Mouse (Mus musculus) hindbrain, embryonic 11.5 days (tissue): ENCODE measurements around the gene Scfd1. TPM values are rescaled to one million over a fixed set of nuclear protein-coding genes. Genes with fewer than 3 reads are reported as not detected.

Experiments used
- ATAC-seq: fragments of 200-750 bp; cut with Nextera tagmentation; 2 replicates; pipeline ENCODE4 v1.8.0; 2017; ENCODE audit warnings: mild to moderate bottlenecking, moderate TSS enrichment, moderate library complexity; ENCODE audit not compliant: low FRiP score
- DNase-seq: peaks from one replicate; pipeline ENCODE4 v3.0.0-alpha.2; 2015; ENCODE audit warnings: low spot score
- H3K27ac ChIP-seq: fragments of 300-500 bp; sonication (generic); 2 replicates; pipeline ENCODE4 v1.5.1; 2014; ENCODE audit warnings: mild to moderate bottlenecking, low read depth, low read length
- H3K27me3 ChIP-seq: fragments of 300-500 bp; sonication (generic); 2 replicates; pipeline ENCODE4 v1.6.1; 2014; ENCODE audit warnings: mild to moderate bottlenecking, low read length, moderate library complexity, mixed read lengths; ENCODE audit not compliant: control insufficient read depth, insufficient read depth
- H3K36me3 ChIP-seq: fragments of 300-500 bp; sonication (generic); 2 replicates; pipeline ENCODE4 v1.6.1; 2014; ENCODE audit warnings: mild to moderate bottlenecking, low read length, moderate library complexity, mixed read lengths; ENCODE audit not compliant: control insufficient read depth, insufficient read depth
- H3K4me1 ChIP-seq: fragments of 300-500 bp; sonication (generic); replicated peaks from 2 replicates; pipeline ENCODE4 v1.6.1; 2014; ENCODE audit warnings: low read length, mixed read lengths; ENCODE audit not compliant: control insufficient read depth, insufficient read depth
- H3K4me2 ChIP-seq: fragments of 300-500 bp; sonication (generic); replicated peaks from 2 replicates; pipeline ENCODE4 v1.6.1; 2014; ENCODE audit warnings: mild to moderate bottlenecking, low read depth, low read length
- H3K4me3 ChIP-seq: fragments of 300-500 bp; sonication (generic); 2 replicates; pipeline ENCODE4 v1.5.1; 2014; ENCODE audit warnings: low read depth, low read length
- H3K9ac ChIP-seq: fragments of 300-500 bp; sonication (generic); 2 replicates; pipeline ENCODE4 v1.6.1; 2014; ENCODE audit warnings: low read depth, low read length
- H3K9me3 ChIP-seq: fragments of 300-500 bp; sonication (generic); 2 replicates; pipeline ENCODE4 v1.6.1; 2016; ENCODE audit warnings: low read length; ENCODE audit not compliant: control insufficient read depth
- WGBS: fragments of 180-500 bp; shearing (Covaris S2); extraction: QIAGEN DNeasy Blood & Tissue Kit; methylation state at CpG from one replicate; pipeline ENCODE4 v1.1.7; 2014; 5-methylcytosine and 5-hydroxymethylcytosine counted together
- polyA plus RNA-seq: library from polyadenylated mRNA; unstranded; fragments of >200 nt; fragmentation: Nextera tagmentation; extraction: Ambion mirVana; gene quantifications from 2 replicates; pipeline ENCODE4 v1.2.1, GENCODE M21; 2014

The Scfd1 gene
- 78.1 and 79.5 TPM in 2 replicates for polyA plus RNA-seq

- 1% methylated on average over 34 of the region's 34 CpGs for WGBS
- peak within 1 kb of the TSS; percentile 88 for H3K9ac ChIP-seq
- peak; percentile 100 for ATAC-seq
- peak; percentile 93 for DNase-seq
- no peaks in the 10 kb centered on the region for H3K27me3 ChIP-seq
- H3K4me3 ChIP-seq, result peak within 1 kb of the TSS; percentile 71
- H3K4me2 ChIP-seq, result peak within 1 kb of the TSS; percentile 52
- H3K27ac ChIP-seq, result peak within 1 kb of the TSS; percentile 72
- H3K36me3 ChIP-seq, result no peaks in the 10 kb centered on the region
- H3K9me3 ChIP-seq, result no peaks in the 10 kb centered on the region
- no peaks in the 10 kb centered on the region for H3K4me1 ChIP-seq
These were observed at the start of gene Scfd1 for GRCm38 (mm10) chr12:51377003-51377887. TSS of gene Scfd1 (plus strand) at chr12:51377510.

DNA sequence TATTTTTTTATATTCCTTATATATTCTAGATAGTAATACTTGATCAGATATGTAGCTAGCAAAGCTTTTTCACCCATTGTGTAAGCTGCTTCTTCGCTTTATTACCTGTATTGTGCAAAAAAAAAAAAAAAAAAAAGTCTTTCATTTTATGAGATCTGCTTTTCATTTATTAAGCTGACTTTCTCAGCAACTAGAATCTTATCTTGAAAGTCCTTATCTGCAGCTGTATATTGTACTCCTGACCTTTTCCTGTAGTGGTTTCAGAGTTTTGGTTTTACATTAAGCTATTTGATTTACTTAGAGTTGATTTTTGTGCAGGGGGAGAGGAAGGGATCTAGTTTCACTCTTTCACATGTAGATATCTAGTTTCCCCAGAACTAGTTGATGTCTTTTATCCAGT, 40.3 kb upstream of the Scfd1 start:
- H3K27me3 ChIP-seq, result no peaks in the 10 kb centered on the region
- no peaks in the 10 kb centered on the region for H3K4me1 ChIP-seq
- DNase-seq, result no peak
- no peak overlapping the region for H3K27ac ChIP-seq
- no peaks in the 10 kb centered on the region for H3K9me3 ChIP-seq
- H3K9ac ChIP-seq, result no peak overlapping the region
- no peaks in the 10 kb centered on the region for H3K36me3 ChIP-seq
- WGBS, result 94% methylated on average over 1 of the region's 1 CpGs
- no peak overlapping the region for H3K4me3 ChIP-seq
- no peak overlapping the region for H3K4me2 ChIP-seq
- ATAC-seq, result no peak

DNA sequence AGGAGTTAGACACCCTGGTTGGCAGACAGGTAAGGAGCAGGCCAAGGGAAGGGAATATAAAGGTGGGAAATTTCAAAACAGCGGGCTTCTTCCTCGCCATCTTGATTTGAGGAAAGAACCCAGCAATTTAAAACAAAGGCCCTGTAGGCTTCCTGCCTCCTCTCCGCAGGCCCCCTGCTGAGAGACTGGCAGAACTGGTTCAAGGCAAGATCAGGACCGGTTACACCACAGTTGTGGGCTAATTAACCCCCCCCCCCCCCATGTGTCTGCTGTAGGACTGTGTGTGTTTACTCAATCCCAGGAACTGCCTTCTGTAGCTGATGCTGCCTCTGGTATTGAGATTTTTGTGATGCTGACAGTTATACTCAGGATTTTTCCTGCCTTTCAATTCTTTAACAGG, 31.2 kb upstream of the Scfd1 start:
- Histone ChIP-seq H3K27ac (no peak overlapping the region), H3K36me3 (no peaks in the 10 kb centered on the region), H3K4me2 (no peak overlapping the region), H3K27me3 (no peaks in the 10 kb centered on the region), H3K4me1 (no peaks in the 10 kb centered on the region), H3K9me3 (no peaks in the 10 kb centered on the region), H3K4me3 (no peak overlapping the region), H3K9ac (no peak overlapping the region)
- no peak for DNase-seq
- no peak for ATAC-seq
- WGBS, result 34% methylated on average over 4 of the region's 4 CpGs

DNA sequence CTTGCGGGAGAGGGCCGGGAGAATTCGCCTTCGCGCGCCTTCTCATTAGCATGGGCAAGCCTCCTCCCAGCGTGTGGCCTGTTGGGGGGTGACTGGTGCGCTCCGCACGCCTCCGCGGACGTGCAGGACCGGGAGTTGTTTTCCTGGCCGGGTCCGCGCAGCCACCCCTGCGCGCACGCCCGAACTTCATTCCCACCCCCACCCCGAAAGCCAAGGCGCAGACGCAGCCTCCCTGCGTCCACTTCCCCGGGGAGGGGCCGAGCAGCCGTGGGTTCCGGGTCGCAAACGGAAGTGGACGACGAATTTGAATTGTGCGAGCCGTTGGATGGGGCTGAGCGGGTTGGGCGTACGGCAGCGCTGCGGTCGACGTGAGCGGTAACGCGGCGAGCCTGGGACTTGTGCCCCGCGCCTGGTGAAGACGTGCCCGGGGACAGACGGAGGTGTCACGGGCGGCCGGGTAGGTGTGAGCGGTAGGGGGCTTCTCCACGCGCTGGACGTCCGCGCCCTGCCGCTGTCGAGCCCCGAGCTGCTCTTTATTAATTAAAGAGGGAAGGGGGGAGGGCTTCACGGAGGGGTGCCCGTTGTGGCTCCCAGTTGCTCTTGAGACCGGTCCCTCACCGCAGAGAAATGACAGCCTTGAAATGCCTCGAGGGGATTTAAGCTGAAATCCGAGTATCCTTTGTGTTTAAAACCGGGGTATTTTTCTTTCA, 29.2 kb upstream of the Scfd1 start, which contains the start of gene G2e3:
Gene G2e3, plus strand, starts transcription at position 74 of the 710 bp plus-strand sequence.
- ATAC-seq (peak; percentile 97), DNase-seq (peak; percentile 93)
- no peaks in the 10 kb centered on the region for H3K27me3 ChIP-seq
- H3K4me2 ChIP-seq, result peak within 1 kb of the TSS; percentile 41
- peak within 1 kb of the TSS; percentile 95 for H3K27ac ChIP-seq
- under 1% methylated on average over 68 of the region's 70 CpGs for WGBS
- 0 out of 2 replicates have a peak, but pooled peaks cover 2% of the 10 kb centered on the region for H3K36me3 ChIP-seq
- H3K4me3 ChIP-seq, result peak within 1 kb of the TSS; percentile 65
- H3K4me1 ChIP-seq, result no peaks in the 10 kb centered on the region
- H3K9ac ChIP-seq, result peak within 1 kb of the TSS; percentile 87
- no peaks in the 10 kb centered on the region for H3K9me3 ChIP-seq

- 0% methylated on average over 10 of the region's 10 CpGs for WGBS
- H3K36me3 ChIP-seq, result 0 out of 2 replicates have a peak, but pooled peaks cover 2% of the 10 kb centered on the region
- peak overlapping the region; percentile 95 for H3K27ac ChIP-seq
- H3K4me2 ChIP-seq, result peak overlapping the region; percentile 41
- peak overlapping the region; percentile 65 for H3K4me3 ChIP-seq
- no peak for DNase-seq
- ATAC-seq, result peak; percentile 58
- H3K9ac ChIP-seq, result peak overlapping the region; percentile 87
- H3K9me3 ChIP-seq, result no peaks in the 10 kb centered on the region
- H3K4me1 ChIP-seq, result no peaks in the 10 kb centered on the region
- no peaks in the 10 kb centered on the region for H3K27me3 ChIP-seq
These were observed 28.7 kb upstream of the Scfd1 start for GRCm38 (mm10) chr12:51348698-51348998.

- ATAC-seq, result no peak
- Histone ChIP-seq H3K9me3 (no peaks in the 10 kb centered on the region), H3K4me2 (no peak overlapping the region), H3K36me3 (0 out of 2 replicates have a peak, but pooled peaks cover 10% of the 10 kb centered on the region), H3K4me3 (no peak overlapping the region), H3K9ac (no peak overlapping the region), H3K4me1 (no peaks in the 10 kb centered on the region), H3K27me3 (no peaks in the 10 kb centered on the region), H3K27ac (no peak overlapping the region)
- 89% methylated on average over 8 of the region's 8 CpGs for WGBS
- DNase-seq, result no peak
These were observed 22.0 kb upstream of the Scfd1 start for GRCm38 (mm10) chr12:51355296-51355695.

GRCm38 (mm10) chr12:51361294-51361693, 16.0 kb upstream of the Scfd1 start:
- DNase-seq, result no peak
- H3K36me3 ChIP-seq, result peaks cover 11% of the 10 kb centered on the region; the same call in 1 of the 2 replicates
- ATAC-seq, result no peak

GRCm38 (mm10) chr12:51362898-51363297, 14.4 kb upstream of the Scfd1 start:
- no peak overlapping the region for H3K4me3 ChIP-seq
- H3K9ac ChIP-seq, result no peak overlapping the region
- DNase-seq (no peak), ATAC-seq (no peak)
- peaks cover 11% of the 10 kb centered on the region; the same call in 1 of the 2 replicates for H3K36me3 ChIP-seq
- H3K9me3 ChIP-seq, result no peaks in the 10 kb centered on the region
- 100% methylated on average over 1 of the region's 1 CpGs for WGBS
- H3K4me1 ChIP-seq, result no peaks in the 10 kb centered on the region
- H3K4me2 ChIP-seq, result no peak overlapping the region
- H3K27me3 ChIP-seq, result no peaks in the 10 kb centered on the region
- no peak overlapping the region for H3K27ac ChIP-seq

More at GRCm38 (mm10) chr12:51361294-51361693, 16.0 kb upstream of the Scfd1 start:
- no peaks in the 10 kb centered on the region for H3K27me3 ChIP-seq
- no peak overlapping the region for H3K27ac ChIP-seq
- H3K4me1 ChIP-seq, result no peaks in the 10 kb centered on the region
- no peaks in the 10 kb centered on the region for H3K9me3 ChIP-seq
- H3K9ac ChIP-seq, result no peak overlapping the region
- no peak overlapping the region for H3K4me2 ChIP-seq
- no peak overlapping the region for H3K4me3 ChIP-seq
